Mouse (Mus musculus) cortical plate, adult 2 months (tissue): Measurements from ENCODE around the gene Rfx1.

Source experiments
- CTCF ChIP-seq: fragments of 200-500 bp; IDR thresholded peaks from 2 replicates; pipeline ENCODE4 v1.5.1; 2011; ENCODE audit warnings: mild to moderate bottlenecking, control low read depth, low read length; ENCODE audit not compliant: insufficient read depth; ENCODE audit errors: extremely low read depth
- POLR2A ChIP-seq: fragments of 200-500 bp; IDR thresholded peaks from 2 replicates; pipeline ENCODE4 v1.6.1; 2011; ENCODE audit warnings: mild to moderate bottlenecking, low read length, control low read depth; ENCODE audit not compliant: insufficient read depth; ENCODE audit errors: extremely low read depth

DNA sequence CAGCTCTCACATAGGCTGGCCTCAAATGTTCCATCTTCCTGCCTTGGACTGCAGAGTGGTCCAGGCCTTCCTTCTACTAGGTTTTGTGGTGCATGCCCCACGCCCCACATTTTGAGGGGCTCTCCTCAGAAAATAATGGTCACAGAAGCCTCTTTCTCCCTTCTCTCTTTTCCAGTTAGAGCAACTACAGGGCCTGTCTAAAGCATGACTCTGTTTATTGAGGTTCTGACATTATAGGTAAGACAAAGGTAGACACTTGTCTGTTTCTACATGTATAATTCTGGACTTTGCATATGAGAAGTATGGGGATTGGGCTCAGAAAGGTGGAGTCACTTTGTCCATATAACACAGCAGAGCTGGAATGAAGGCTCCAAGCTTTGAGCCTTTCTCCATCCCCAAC is 1.6 kb upstream of the Rfx1 start, which contains the start of gene Gm10643:
- TF ChIP-seq CTCF = no peak
- TF ChIP-seq POLR2A = no peak
